Mouse (Mus musculus) T-helper 2 cell (primary cell): ENCODE results near the gene Foxo6.

Source experiments
- in situ Hi-C: fragments of 300-600 bp; cut with MboI, MseI; formaldehyde crosslinking; loops from one replicate; pipeline ENCODE4 v1.15.1; 2025; ENCODE audit warnings: high pct_unique_total_duplicates

Gene Foxo6

GRCm38 (mm10) chr4:120287290-120288111, at the start of gene Foxo6:
TSS of gene Foxo6 (minus strand) at chr4:120287349.
- in situ Hi-C loops, result loop anchor here (25.0 kb wide), 1 partner anchor 1050 kb away; the partner anchor contains the start of genes AU022252 and P3h1

- in situ Hi-C loops, result no loop called here
Measured at GRCm38 (mm10) chr4:120334316-120334715, 47.2 kb upstream of the Foxo6 start.

GRCm38 (mm10) chr4:120332934-120333421, 45.8 kb upstream of the Foxo6 start:
- in situ Hi-C loops, result no loop called here

GRCm38 (mm10) chr4:120332405-120332933, 45.3 kb upstream of the Foxo6 start:
- in situ Hi-C loops, result no loop called here

GRCm38 (mm10) chr4:120331992-120332391, 44.8 kb upstream of the Foxo6 start:
- in situ Hi-C loops, result no loop called here

GRCm38 (mm10) chr4:120331541-120331940, 44.4 kb upstream of the Foxo6 start:
- in situ Hi-C loops, result no loop called here

GRCm38 (mm10) chr4:120325748-120326147, 38.6 kb upstream of the Foxo6 start:
- in situ Hi-C loops, result loop anchor here (5.0 kb wide), 1 partner anchor 98 kb away; no protein-coding TSS in a partner anchor

GRCm38 (mm10) chr4:120325051-120325450, 37.9 kb upstream of the Foxo6 start:
- in situ Hi-C loops, result loop anchor here (5.0 kb wide), 1 partner anchor 98 kb away; no protein-coding TSS in a partner anchor

GRCm38 (mm10) chr4:120323858-120324257, 36.7 kb upstream of the Foxo6 start:
- in situ Hi-C loops, result no loop called here

- in situ Hi-C loops, result no loop called here
Measured at GRCm38 (mm10) chr4:120323198-120323597, 36.0 kb upstream of the Foxo6 start.

- in situ Hi-C loops, result no loop called here
Measured at GRCm38 (mm10) chr4:120317541-120317940, 30.4 kb upstream of the Foxo6 start.

GRCm38 (mm10) chr4:120316716-120317115, 29.6 kb upstream of the Foxo6 start:
- in situ Hi-C loops, result no loop called here

GRCm38 (mm10) chr4:120314571-120314970, 27.4 kb upstream of the Foxo6 start:
- in situ Hi-C loops, result no loop called here

GRCm38 (mm10) chr4:120313309-120313708, 26.2 kb upstream of the Foxo6 start:
- in situ Hi-C loops, result no loop called here

- in situ Hi-C loops, result no loop called here
Measured at GRCm38 (mm10) chr4:120304580-120304979, 17.4 kb upstream of the Foxo6 start.

GRCm38 (mm10) chr4:120299287-120299686, 12.1 kb upstream of the Foxo6 start:
- in situ Hi-C loops, result loop anchor here (25.0 kb wide), 1 partner anchor 1062 kb away; the partner anchor contains the start of genes AU022252 and P3h1

GRCm38 (mm10) chr4:120291106-120291822, 4.1 kb upstream of the Foxo6 start:
- in situ Hi-C loops, result loop anchor here (25.0 kb wide), 1 partner anchor 1054 kb away; the partner anchor contains the start of genes AU022252 and P3h1

GRCm38 (mm10) chr4:120290486-120290885, 3.3 kb upstream of the Foxo6 start:
- in situ Hi-C loops, result loop anchor here (25.0 kb wide), 1 partner anchor 1053 kb away; the partner anchor contains the start of genes AU022252 and P3h1

GRCm38 (mm10) chr4:120289181-120289965, 2.2 kb upstream of the Foxo6 start:
- in situ Hi-C loops, result loop anchor here (25.0 kb wide), 1 partner anchor 1052 kb away; the partner anchor contains the start of genes AU022252 and P3h1

GRCm38 (mm10) chr4:120286761-120287241, 348 bp downstream of the Foxo6 start:
- in situ Hi-C loops, result loop anchor here (25.0 kb wide), 1 partner anchor 1050 kb away; the partner anchor contains the start of genes AU022252 and P3h1
